Mouse (Mus musculus) CH12.LX (cell line): ENCODE measurements around the gene Vsig10. TPM values are rescaled to one million over a fixed set of nuclear protein-coding genes. Genes with fewer than 3 reads are reported as not detected.

Experiments
- DNase-seq: peaks from one replicate; pipeline ENCODE4 v3.0.0-alpha.2; 2013; ENCODE audit errors: extremely low read depth
- H3K27ac ChIP-seq: 2 replicates; pipeline ENCODE4 v1.5.1; 2012; ENCODE audit warnings: low read depth, mild to moderate bottlenecking, control low read depth, moderate library complexity; ENCODE audit not compliant: insufficient read depth
- H3K27me3 ChIP-seq: replicated peaks from 2 replicates; pipeline ENCODE3; 2012; ENCODE audit warnings: inconsistent platforms
- H3K36me3 ChIP-seq, 2 experiments: replicated peaks in 1 of 2; 2 replicates each; pipeline versions ENCODE3 to v1.6.1; 2012; ENCODE audit warnings: inconsistent platforms in 1 of 2, low read length in 1 of 2, mild to moderate bottlenecking in 1 of 2, mixed read lengths in 1 of 2, moderate library complexity in 1 of 2; ENCODE audit not compliant: control insufficient read depth in 1 of 2, insufficient read depth in 1 of 2
- H3K4me1 ChIP-seq, 2 experiments: 2 replicates each; pipeline ENCODE4 v1.6.1; 2012; ENCODE audit warnings: inconsistent platforms in 1 of 2, moderate library complexity in 1 of 2; ENCODE audit not compliant: insufficient read depth in 2 of 2, control insufficient read depth in 1 of 2
- H3K4me2 ChIP-seq: 2 replicates; pipeline ENCODE4 v1.6.1; 2012; ENCODE audit warnings: low read depth, mild to moderate bottlenecking, control low read depth; ENCODE audit not compliant: poor library complexity, insufficient read depth, severe bottlenecking
- H3K4me3 ChIP-seq, 3 experiments: fragments of 150-350 bp in 1 of 3; sonication (generic) in 1 of 3; replicated peaks in 1 of 3; 2 replicates each; pipeline versions ENCODE3 to v1.5.1; 2011 to 2012; ENCODE audit warnings: low read depth in 2 of 3, low read length in 2 of 3, mild to moderate bottlenecking in 2 of 3, moderate library complexity in 2 of 3, control low read depth in 1 of 3, improper control_type of control experiment in 1 of 3, inconsistent platforms in 1 of 3, mixed read lengths in 1 of 3; ENCODE audit not compliant: poor library complexity in 1 of 3
- H3K79me2 ChIP-seq: replicated peaks from 2 replicates; pipeline ENCODE4 v1.6.1; 2012; ENCODE audit warnings: mild to moderate bottlenecking, moderate library complexity; ENCODE audit not compliant: control insufficient read depth, poor library complexity, insufficient read depth, severe bottlenecking; ENCODE audit errors: extremely low read depth
- H3K9ac ChIP-seq: 2 replicates; pipeline ENCODE4 v1.6.1; 2012; ENCODE audit warnings: low read depth, mild to moderate bottlenecking, control low read depth, moderate library complexity; ENCODE audit not compliant: insufficient read depth
- H3K9me3 ChIP-seq: replicated peaks from 2 replicates; pipeline ENCODE3; 2012; ENCODE audit warnings: low read length, inconsistent platforms, mixed read lengths
- CHD1 ChIP-seq: IDR thresholded peaks from 2 replicates; pipeline ENCODE4 v1.6.1; 2012; ENCODE audit warnings: low read depth, low read length, improper control_type of control experiment, inconsistent platforms
- CHD2 ChIP-seq: IDR thresholded peaks from 2 replicates; pipeline ENCODE4 v1.6.1; 2011; ENCODE audit warnings: low read length, improper control_type of control experiment
- CTCF ChIP-seq, 2 experiments: IDR thresholded peaks in 1 of 2; conservative IDR thresholded peaks in 1 of 2; 2 replicates each; pipeline ENCODE4 v1.5.1; 2011 to 2012; ENCODE audit warnings: low read depth in 2 of 2, low read length in 2 of 2, improper control_type of control experiment in 1 of 2, inconsistent platforms in 1 of 2, mild to moderate bottlenecking in 1 of 2, moderate library complexity in 1 of 2
- E2F4 ChIP-seq: IDR thresholded peaks from 2 replicates; pipeline ENCODE4 v1.6.1; 2011; ENCODE audit warnings: low read depth, low read length, improper control_type of control experiment; ENCODE audit not compliant: insufficient replicate concordance
- ELF1 ChIP-seq: IDR thresholded peaks from 2 replicates; pipeline ENCODE4 v1.6.1; 2014; ENCODE audit warnings: low read depth, mild to moderate bottlenecking, inconsistent platforms, low read length, improper control_type of control experiment
- EP300 ChIP-seq: IDR thresholded peaks from 2 replicates; pipeline ENCODE4 v1.6.1; 2011; ENCODE audit warnings: low read length, improper control_type of control experiment
- ETS1 ChIP-seq: conservative IDR thresholded peaks from 2 replicates; pipeline ENCODE4 v1.6.1; 2012; ENCODE audit warnings: low read depth, mild to moderate bottlenecking, inconsistent platforms, low read length, improper control_type of control experiment, moderate library complexity
- GABPA ChIP-seq: IDR thresholded peaks from 2 replicates; pipeline ENCODE4 v1.6.1; 2012; ENCODE audit warnings: low read depth, low read length, improper control_type of control experiment, inconsistent platforms; ENCODE audit not compliant: insufficient replicate concordance
- HCFC1 ChIP-seq: IDR thresholded peaks from 2 replicates; pipeline ENCODE4 v1.6.1; 2012; ENCODE audit warnings: low read depth, mild to moderate bottlenecking, inconsistent platforms, low read length, improper control_type of control experiment
- IRF4 ChIP-seq: IDR thresholded peaks from 2 replicates; pipeline ENCODE4 v1.6.1; 2014; ENCODE audit warnings: low read depth, mild to moderate bottlenecking, inconsistent platforms, low read length, improper control_type of control experiment
- JUN ChIP-seq: IDR thresholded peaks from 2 replicates; pipeline ENCODE4 v1.6.1; 2011; ENCODE audit warnings: low read depth, mild to moderate bottlenecking, low read length, improper control_type of control experiment, moderate library complexity; ENCODE audit not compliant: insufficient read depth
- JUND ChIP-seq: conservative IDR thresholded peaks from 2 replicates; pipeline ENCODE4 v1.6.1; 2011; ENCODE audit warnings: low read depth, low read length, improper control_type of control experiment
- KAT2A ChIP-seq: IDR thresholded peaks from 2 replicates; pipeline ENCODE4 v1.6.1; 2012; ENCODE audit warnings: low read length, improper control_type of control experiment, inconsistent platforms; ENCODE audit not compliant: insufficient replicate concordance
- MAFK ChIP-seq: IDR thresholded peaks from 2 replicates; pipeline ENCODE4 v1.6.1; 2011; ENCODE audit warnings: low read length, improper control_type of control experiment; ENCODE audit not compliant: insufficient replicate concordance
- MAX ChIP-seq: IDR thresholded peaks from 2 replicates; pipeline ENCODE4 v1.6.1; 2011; ENCODE audit warnings: low read length, improper control_type of control experiment
- MAZ ChIP-seq: IDR thresholded peaks from 2 replicates; pipeline ENCODE4 v1.6.1; 2012; ENCODE audit warnings: low read depth, mild to moderate bottlenecking, inconsistent platforms, low read length, improper control_type of control experiment, moderate library complexity
- MEF2A ChIP-seq: IDR thresholded peaks from 2 replicates; pipeline ENCODE4 v1.6.1; 2014; ENCODE audit warnings: low read depth, mild to moderate bottlenecking, inconsistent platforms, low read length, improper control_type of control experiment, borderline replicate concordance
- MXI1 ChIP-seq: IDR thresholded peaks from 2 replicates; pipeline ENCODE4 v1.6.1; 2011; ENCODE audit warnings: mild to moderate bottlenecking, low read depth, low read length, improper control_type of control experiment
- MYC ChIP-seq: IDR thresholded peaks from 2 replicates; pipeline ENCODE4 v1.6.1; 2011; ENCODE audit warnings: low read depth, mild to moderate bottlenecking, improper control_type of control experiment, low read length
- NELFE ChIP-seq: IDR thresholded peaks from 2 replicates; pipeline ENCODE4 v1.6.1; 2011; ENCODE audit warnings: low read depth, low read length, improper control_type of control experiment
- NRF1 ChIP-seq: IDR thresholded peaks from 2 replicates; pipeline ENCODE4 v1.6.1; 2014; ENCODE audit warnings: low read depth, mild to moderate bottlenecking, inconsistent platforms, low read length, improper control_type of control experiment, moderate library complexity
- PAX5 ChIP-seq: IDR thresholded peaks from 2 replicates; pipeline ENCODE4 v1.6.1; 2012; ENCODE audit warnings: low read length, inconsistent platforms, mixed read lengths
- POLR2A ChIP-seq: IDR thresholded peaks from 2 replicates; pipeline ENCODE4 v1.6.1; 2011; ENCODE audit warnings: low read depth, mild to moderate bottlenecking, improper control_type of control experiment, low read length
- POLR2AphosphoS2 ChIP-seq: IDR thresholded peaks from 2 replicates; pipeline ENCODE4 v1.6.1; 2011; ENCODE audit warnings: low read depth, low read length, improper control_type of control experiment
- RAD21 ChIP-seq: IDR thresholded peaks from 2 replicates; pipeline ENCODE4 v1.6.1; 2011; ENCODE audit warnings: low read depth, mild to moderate bottlenecking, low read length, improper control_type of control experiment, moderate library complexity
- RCOR1 ChIP-seq: conservative IDR thresholded peaks from 2 replicates; pipeline ENCODE4 v1.6.1; 2012; ENCODE audit warnings: low read depth, mild to moderate bottlenecking, inconsistent platforms, low read length, improper control_type of control experiment
- SIN3A ChIP-seq: IDR thresholded peaks from 2 replicates; pipeline ENCODE4 v1.6.1; 2012; ENCODE audit warnings: low read length, improper control_type of control experiment, inconsistent platforms
- SMC3 ChIP-seq: IDR thresholded peaks from 2 replicates; pipeline ENCODE4 v1.6.1; 2011; ENCODE audit warnings: low read depth, low read length, improper control_type of control experiment
- TBP ChIP-seq: conservative IDR thresholded peaks from 2 replicates; pipeline ENCODE4 v1.6.1; 2011; ENCODE audit warnings: low read depth, low read length, improper control_type of control experiment
- TCF12 ChIP-seq: IDR thresholded peaks from 2 replicates; pipeline ENCODE4 v1.6.1; 2014; ENCODE audit warnings: low read depth, mild to moderate bottlenecking, inconsistent platforms, low read length, improper control_type of control experiment
- UBTF ChIP-seq: IDR thresholded peaks from 2 replicates; pipeline ENCODE4 v1.6.1; 2012; ENCODE audit warnings: low read depth, mild to moderate bottlenecking, inconsistent platforms, low read length, improper control_type of control experiment, moderate library complexity
- USF1 ChIP-seq: IDR thresholded peaks from 2 replicates; pipeline ENCODE4 v1.6.1; 2014; ENCODE audit warnings: low read depth, mild to moderate bottlenecking, inconsistent platforms, low read length, improper control_type of control experiment
- USF2 ChIP-seq: conservative IDR thresholded peaks from 2 replicates; pipeline ENCODE4 v1.6.1; 2011; ENCODE audit warnings: low read depth, low read length, improper control_type of control experiment
- ZC3H11A ChIP-seq: IDR thresholded peaks from 2 replicates; pipeline ENCODE4 v1.6.1; 2012; ENCODE audit warnings: low read depth, mild to moderate bottlenecking, inconsistent platforms, low read length, improper control_type of control experiment
- ZKSCAN1 ChIP-seq: IDR thresholded peaks from 2 replicates; pipeline ENCODE4 v1.6.1; 2012; ENCODE audit warnings: low read depth, inconsistent platforms, low read length, improper control_type of control experiment, borderline replicate concordance
- ZMIZ1 ChIP-seq: IDR thresholded peaks from 2 replicates; pipeline ENCODE4 v1.6.1; 2012; ENCODE audit warnings: low read depth, mild to moderate bottlenecking, inconsistent platforms, low read length, improper control_type of control experiment
- ZNF384 ChIP-seq: IDR thresholded peaks from 2 replicates; pipeline ENCODE4 v1.6.1; 2012; ENCODE audit warnings: low read depth, low read length, improper control_type of control experiment, inconsistent platforms
- dilution Hi-C: fragments of 300-500 bp; cut with MboI; formaldehyde crosslinking; loops from 2 replicates; pipeline ENCODE4 v1.14.3; 2020; ENCODE audit warnings: low sequenced_read_pairs; ENCODE audit not compliant: extremely low pct_unique_long_range_greater_than_20kb, extremely low pct_ligation_motif_present
- in situ Hi-C: fragments of 300-500 bp; cut with MboI; formaldehyde crosslinking; loops from 3 replicates; pipeline ENCODE4 v1.14.3; 2019; ENCODE audit warnings: low sequenced_read_pairs, low pct_ligation_motif_present, low pct_unique_long_range_greater_than_20kb, mixed read lengths
- polyA plus RNA-seq: library from polyadenylated mRNA; unstranded; fragments of >175 nt; gene quantifications from 2 replicates; pipeline ENCODE4 v1.2.1, GENCODE M21; 2012; ENCODE audit warnings: low read depth; ENCODE audit not compliant: insufficient read length
- total RNA-seq, 2 experiments: library from RNA; depleted of rRNA; stranded (reverse); fragments of 300-350 nt in 1 of 2; fragments of >200 nt in 1 of 2; gene quantifications; 2 replicates each; pipeline ENCODE4 v1.2.3; 2012 to 2014

The Vsig10 gene
- total and polyA plus RNA-seq, 3 experiments, result 2.1 to 4.7 (median 3.9) TPM

DNA sequence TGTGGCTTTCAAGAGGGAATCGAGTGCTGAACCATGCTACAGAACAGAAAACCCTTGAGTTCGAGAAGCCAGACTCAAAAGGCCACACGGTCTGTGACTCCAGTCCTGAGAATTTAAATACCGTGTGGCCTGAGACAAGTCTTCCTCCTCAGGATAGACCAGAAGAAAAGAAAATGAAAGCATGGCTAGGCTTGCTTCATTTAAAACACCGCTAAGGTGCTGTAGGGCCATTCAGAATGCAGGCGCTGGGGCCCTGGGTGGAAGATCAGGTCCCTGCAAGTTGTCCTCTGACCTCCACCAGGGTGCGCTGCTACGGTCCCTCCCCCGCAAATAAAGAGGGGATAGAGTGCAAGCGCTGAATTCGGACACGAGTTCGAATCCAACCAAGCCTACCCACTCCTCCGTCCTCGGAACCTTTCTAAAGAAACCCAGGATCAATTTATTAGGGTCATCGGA, 69.4 kb downstream of the Vsig10 start (continued):
- TF ChIP-seq MAZ, result peak; percentile 47; the same call in 1 of the 2 replicates
- no peak for TF ChIP-seq POLR2A
- no peak for TF ChIP-seq NELFE

DNA sequence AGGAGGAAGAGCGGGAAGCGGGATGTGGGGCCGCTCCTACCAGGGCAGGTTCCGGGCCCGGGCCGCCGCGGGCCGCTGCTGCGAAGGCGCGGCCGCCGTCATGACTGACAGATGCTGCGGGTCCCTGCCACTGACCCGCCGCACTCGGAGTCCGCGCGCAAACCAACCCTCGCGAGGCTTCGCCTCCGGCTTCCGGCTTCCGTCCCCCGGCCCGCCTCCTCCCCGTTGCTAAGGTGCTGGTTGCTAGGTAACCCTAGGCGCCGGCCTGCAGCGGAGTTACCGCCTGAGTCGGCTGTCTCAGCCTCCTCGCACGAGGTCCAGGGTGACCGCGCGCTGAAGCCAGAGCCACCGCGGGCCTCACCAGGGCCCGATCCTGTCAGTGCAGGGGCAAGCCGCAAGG, 70.0 kb downstream of the Vsig10 start, which contains the start of gene Rfc5:
Gene Rfc5, minus strand, starts transcription at position 171 of the 400 bp plus-strand sequence.
- DNase-seq, result peak; percentile 96
- dilution Hi-C loops (no loop called here), in situ Hi-C loops (loop anchor here (10.0 kb wide), 1 partner anchor 96 kb away; no protein-coding TSS in a partner anchor)
- no peaks in the 10 kb centered on the region for H3K27me3 ChIP-seq
- peaks cover 31% of the 10 kb centered on the region for H3K79me2 ChIP-seq
- peak within 1 kb of the TSS; percentile 92 for H3K9ac ChIP-seq
- H3K4me2 ChIP-seq, result peak within 1 kb of the TSS; percentile 65
- peak within 1 kb of the TSS; percentile 84 to 99 (median 96) for H3K4me3 ChIP-seq
- peaks cover 24% of the 10 kb centered on the region for H3K9me3 ChIP-seq
- H3K4me1 ChIP-seq, result peaks cover 15 to 42% of the 10 kb centered on the region in 2 experiments
- H3K36me3 ChIP-seq, result peaks cover 26 to 39% of the 10 kb centered on the region in 2 experiments
- peak within 1 kb of the TSS; percentile 48 for H3K27ac ChIP-seq
- TF ChIP-seq MAX (peak; percentile 91), TCF12 (peak; percentile 86), GABPA (no peak), ELF1 (peak; percentile 97), MXI1 (peak; percentile 100), RAD21 (no peak; the same call in 1 of the 2 replicates), ETS1 (no peak), MEF2A (peak; percentile 24; the same call in 1 of the 2 replicates), NELFE (peak; percentile 92), JUN (no peak), E2F4 (0 out of 2 replicates have a peak, but pooled peaks have one; percentile 76), SMC3 (no peak), POLR2A (peak; percentile 93), USF1 (no peak), CHD2 (peak; percentile 98), KAT2A (0 out of 2 replicates have a peak, but pooled peaks have one; percentile 52), ZMIZ1 (peak; percentile 92), USF2 (no peak), TBP (no peak; the same call in 1 of the 2 replicates), UBTF (no peak), ZNF384 (no peak), ZC3H11A (no peak), MYC (peak; percentile 71), SIN3A (peak; percentile 92), CTCF (conservative IDR thresholded peaks at IDR 0.05 in 1 of 2, IDR thresholded peaks at IDR 0.05 in 1 of 2; ENCODE audit: low read depth in 2 of 2, low read length in 2 of 2) (no peak), ZKSCAN1 (no peak), MAZ (no peak), HCFC1 (peak; percentile 73), IRF4 (no peak), PAX5 (no peak), MAFK (no peak), RCOR1 (no peak), JUND (no peak), POLR2AphosphoS2 (peak; percentile 81), CHD1 (no peak), EP300 (no peak), NRF1 (peak; percentile 48; the same call in 1 of the 2 replicates)
